Mouse (Mus musculus): ENCODE results near the gene Abce1.

Abce1 gene

GRCm38 (mm10) chr8:79639586-79640451, 71.7 kb downstream of the Abce1 start, which contains the start of gene Otud4:
Otud4 (plus strand) TSS chr8:79639618.
- DNase-seq (ENCODE audit: low read depth, low spot score), result peak; percentile 42

- peak; percentile 98 for DNase-seq (ENCODE audit: low read depth, low spot score)
Measured at GRCm38 (mm10) chr8:79638707-79639549, 72.6 kb downstream of the Abce1 start.

- peak; percentile 59 for DNase-seq (ENCODE audit: low read depth, low spot score)
Measured at GRCm38 (mm10) chr8:79638001-79638706, 73.4 kb downstream of the Abce1 start.

- no peak for DNase-seq (ENCODE audit: low read depth, low spot score)
Measured at GRCm38 (mm10) chr8:79637237-79637636, 74.3 kb downstream of the Abce1 start.

GRCm38 (mm10) chr8:79636151-79636550, 75.4 kb downstream of the Abce1 start:
- peak; percentile 75 for DNase-seq (ENCODE audit: low read depth, low spot score)

- no peak for DNase-seq (ENCODE audit: low read depth, low spot score)
Measured at GRCm38 (mm10) chr8:79635491-79635890, 76.0 kb downstream of the Abce1 start.

All from 3T3-L1 (cell line).